20 mouse cellular contexts compared by ENCODE assay signal in genomic region chr2:23201034-23201433, GRCm38 (mm10). TPM values are rescaled to one million over a fixed set of nuclear protein-coding genes. Genes with fewer than 3 reads are reported as not detected.
"Had no signal": no experiment of that assay in that cellular context is flagged by ENCODE, and none has a peak within 500 bp of the region (broad histone marks: within the 10 kb centered on the region; RNA-seq: fewer than 3 reads in every experiment).

No protein-coding gene starts in this region.

- H3K27me3 ChIP-seq: megakaryocyte, embryonic 14.5 days; midbrain, embryonic 12.5 days; neural tube, embryonic 12.5 days; stomach, embryonic 15.5 days had no signal

- H3K9me3 ChIP-seq: megakaryocyte, embryonic 14.5 days; midbrain, embryonic 10.5 days; midbrain, embryonic 12.5 days; neural tube, embryonic 12.5 days; stomach, embryonic 15.5 days had no signal

- H3K4me3 ChIP-seq: megakaryocyte, embryonic 14.5 days; midbrain, embryonic 10.5 days; midbrain, embryonic 12.5 days; myocyte; neural tube, embryonic 12.5 days; stomach, embryonic 15.5 days had no signal

- H3K27ac ChIP-seq: midbrain, embryonic 10.5 days; midbrain, embryonic 12.5 days; neural tube, embryonic 12.5 days; stomach, embryonic 15.5 days; stomach, postnatal 0 days had no signal

- H3K4me1 ChIP-seq: megakaryocyte, embryonic 14.5 days; midbrain, embryonic 12.5 days; neural tube, embryonic 12.5 days; stomach, embryonic 15.5 days had no signal

- H3K4me2 ChIP-seq: lung, embryonic 14.5 days; midbrain, embryonic 12.5 days; neural tube, embryonic 12.5 days; stomach, embryonic 15.5 days had no signal

- H3K9ac ChIP-seq: lung, embryonic 14.5 days; midbrain, embryonic 12.5 days; neural tube, embryonic 12.5 days; stomach, embryonic 15.5 days had no signal

- ATAC-seq: midbrain, embryonic 16.5 days had no signal

- DNase-seq: lung, adult 18-20 months; lung, embryonic 14.5 days; lung, postnatal 10 days; lung, postnatal 4 days; midbrain, embryonic 14.5 days; right cerebral cortex, postnatal 14 days; thymus, adult 2 months; thymus, postnatal 25 days; thymus, postnatal 4 days had no signal

RNA-seq across cellular contexts. Expression of gene 4931423N10Rik, which starts 6.2 kb away (rescaled TPM):
- polyA plus RNA-seq: liver, embryonic 16.5 days; lung, embryonic 14.5 days; lung, embryonic 16.5 days; midbrain, embryonic 10.5 days; midbrain, embryonic 12.5 days; midbrain, embryonic 14.5 days; midbrain, embryonic 16.5 days; myocyte; neural tube, embryonic 12.5 days; spleen, adult 2 months; stomach, embryonic 15.5 days; thymus, adult 2 months had no signal
